Mouse (Mus musculus) thymus, adult 2 months (tissue): ENCODE data around the gene Fv1. TPM values are rescaled to one million over a fixed set of nuclear protein-coding genes. Genes with fewer than 3 reads are reported as not detected.

Source experiments
- DNase-seq: peaks from one replicate; pipeline ENCODE4 v3.0.0; 2021
- H3K27ac ChIP-seq: fragments of 200-500 bp; 2 replicates; pipeline ENCODE4 v1.5.1; 2012; ENCODE audit warnings: low read length, control low read depth; ENCODE audit not compliant: control insufficient read depth, insufficient read depth
- H3K27me3 ChIP-seq: fragments of 200-500 bp; 2 replicates; pipeline ENCODE4 v1.6.1; 2012; ENCODE audit warnings: mild to moderate bottlenecking, low read length, moderate library complexity, mixed read lengths; ENCODE audit not compliant: control insufficient read depth, insufficient read depth
- H3K36me3 ChIP-seq: fragments of 200-500 bp; 2 replicates; pipeline ENCODE4 v1.6.1; 2012; ENCODE audit warnings: mild to moderate bottlenecking, low read length, moderate library complexity; ENCODE audit not compliant: control insufficient read depth, insufficient read depth
- H3K4me1 ChIP-seq: fragments of 200-500 bp; replicated peaks from 2 replicates; pipeline ENCODE4 v1.6.1; 2012; ENCODE audit warnings: low read length; ENCODE audit not compliant: control insufficient read depth, insufficient read depth
- H3K4me3 ChIP-seq: fragments of 200-500 bp; 2 replicates; pipeline ENCODE4 v1.5.1; 2012; ENCODE audit warnings: mild to moderate bottlenecking, low read length, control low read depth, moderate library complexity; ENCODE audit not compliant: control insufficient read depth, insufficient read depth
- CTCF ChIP-seq: fragments of 200-500 bp; IDR thresholded peaks from 2 replicates; pipeline ENCODE4 v1.5.1; 2012; ENCODE audit warnings: mild to moderate bottlenecking, control low read depth, low read length, moderate library complexity, borderline replicate concordance; ENCODE audit not compliant: control insufficient read depth, poor library complexity, insufficient read depth; ENCODE audit errors: extremely low read depth
- POLR2A ChIP-seq: fragments of 200-500 bp; IDR thresholded peaks from 2 replicates; pipeline ENCODE4 v1.6.1; 2012; ENCODE audit warnings: mild to moderate bottlenecking, low read length, control low read depth, moderate library complexity; ENCODE audit not compliant: control insufficient read depth, poor library complexity, insufficient read depth; ENCODE audit errors: extremely low read depth
- WGBS: fragments of 180-500 bp; shearing (Covaris S2); methylation state at CpG from one replicate; pipeline ENCODE4 v1.1.7; 2018; 5-methylcytosine and 5-hydroxymethylcytosine counted together
- polyA plus RNA-seq: library from polyadenylated mRNA; depleted of rRNA; stranded (reverse); fragments of >200 nt; gene quantifications from 2 replicates; pipeline ENCODE4 v1.2.3, GENCODE M21; 2012

Gene Fv1
- polyA plus RNA-seq, 1 experiment: 3.0 TPM

DNA sequence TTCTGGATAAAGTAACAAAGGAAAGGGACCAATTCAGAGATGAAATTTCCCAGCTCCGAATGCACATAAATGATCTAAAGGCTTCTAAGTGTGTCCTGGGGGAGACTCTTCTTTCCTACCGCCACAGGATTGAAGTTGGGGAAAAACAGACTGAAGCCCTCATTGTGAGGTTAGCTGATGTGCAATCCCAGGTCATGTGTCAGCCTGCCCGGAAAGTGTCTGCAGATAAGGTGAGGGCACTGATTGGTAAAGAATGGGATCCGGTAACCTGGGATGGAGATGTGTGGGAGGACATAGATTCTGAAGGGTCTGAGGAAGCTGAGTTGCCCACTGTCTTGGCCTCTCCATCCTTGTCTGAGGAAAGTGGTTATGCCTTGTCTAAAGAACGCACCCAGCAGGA is 459 bp downstream of the Fv1 start:
- DNase-seq: no peak
- H3K27ac ChIP-seq: no peak overlapping the region
- H3K36me3 ChIP-seq: peaks cover 18% of the 10 kb centered on the region
- no peak for TF ChIP-seq POLR2A
- TF ChIP-seq CTCF: no peak
- H3K4me1 ChIP-seq: peaks cover 10% of the 10 kb centered on the region
- peak overlapping the region; percentile 81 for H3K4me3 ChIP-seq
- 20% methylated on average over 5 of the region's 5 CpGs for WGBS
- H3K27me3 ChIP-seq: no peaks in the 10 kb centered on the region

DNA sequence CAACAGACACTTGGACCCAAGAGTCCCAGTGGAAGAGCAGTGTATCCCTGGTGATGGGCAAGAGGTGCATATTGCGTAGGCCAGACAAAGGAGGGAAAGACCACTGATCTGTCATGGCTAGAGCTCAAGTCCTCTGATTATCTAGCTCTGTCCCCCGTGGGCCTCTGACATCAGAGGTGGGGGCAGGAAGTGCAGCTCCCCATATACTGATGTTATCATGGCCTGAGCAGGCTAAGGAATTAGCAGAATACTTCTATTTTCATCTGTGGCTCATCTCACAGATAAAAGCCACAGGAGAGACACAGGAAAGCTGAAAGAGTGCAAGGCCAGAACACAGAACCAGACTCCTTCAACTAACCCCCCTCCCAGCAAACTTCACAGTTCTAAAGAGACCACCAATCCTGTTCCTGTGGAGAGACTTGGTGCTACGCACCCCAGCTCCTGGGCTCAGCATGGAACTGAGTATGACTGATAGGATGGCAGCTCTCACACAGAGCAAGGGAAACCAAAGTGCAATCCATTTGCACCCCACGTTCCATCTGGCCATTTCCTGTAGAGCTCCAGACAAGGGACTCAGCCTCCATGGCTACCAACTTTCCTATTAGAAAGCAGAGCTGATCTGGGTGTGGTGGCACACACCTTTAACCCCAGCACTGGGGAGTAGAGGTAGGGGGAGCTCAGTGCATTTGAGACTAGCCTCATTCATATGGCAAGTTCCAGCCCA is 7.2 kb downstream of the Fv1 start:
- H3K4me3 ChIP-seq: no peak overlapping the region
- H3K27me3 ChIP-seq: no peaks in the 10 kb centered on the region
- WGBS: 60% methylated on average over 4 of the region's 4 CpGs
- TF ChIP-seq POLR2A (no peak), CTCF (no peak)
- no peak for DNase-seq
- H3K4me1 ChIP-seq: no peaks in the 10 kb centered on the region; the same call in 1 of the 2 replicates
- peaks cover 47% of the 10 kb centered on the region for H3K36me3 ChIP-seq
- H3K27ac ChIP-seq: no peak overlapping the region

DNA sequence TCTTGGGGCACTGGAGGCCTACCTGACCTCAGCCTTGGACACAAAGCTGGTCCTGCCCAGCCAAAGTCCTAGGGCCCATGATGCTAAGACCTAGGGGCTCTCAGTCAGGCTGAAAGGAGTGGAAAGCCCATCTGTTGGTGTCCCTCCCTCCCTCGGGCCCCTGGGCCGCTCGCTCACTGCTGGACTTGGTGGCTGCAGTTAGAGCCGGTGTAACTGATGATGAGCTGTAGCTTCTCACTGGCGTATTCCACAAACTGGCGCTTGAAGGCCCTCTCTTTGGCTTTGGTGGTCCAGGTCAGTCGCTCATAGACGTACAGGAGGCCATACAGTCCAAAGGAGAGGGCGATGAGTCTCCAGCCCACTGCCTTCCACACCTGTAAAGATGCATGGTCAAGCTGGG is 9.8 kb downstream of the Fv1 start:
- Histone ChIP-seq H3K4me1 (no peaks in the 10 kb centered on the region; the same call in 1 of the 2 replicates), H3K4me3 (no peak overlapping the region), H3K27me3 (no peaks in the 10 kb centered on the region), H3K36me3 (peaks cover 55% of the 10 kb centered on the region), H3K27ac (no peak overlapping the region)
- 95% methylated on average over 9 of the region's 9 CpGs for WGBS
- TF ChIP-seq POLR2A: no peak
- no peak for TF ChIP-seq CTCF
- DNase-seq: no peak

DNA sequence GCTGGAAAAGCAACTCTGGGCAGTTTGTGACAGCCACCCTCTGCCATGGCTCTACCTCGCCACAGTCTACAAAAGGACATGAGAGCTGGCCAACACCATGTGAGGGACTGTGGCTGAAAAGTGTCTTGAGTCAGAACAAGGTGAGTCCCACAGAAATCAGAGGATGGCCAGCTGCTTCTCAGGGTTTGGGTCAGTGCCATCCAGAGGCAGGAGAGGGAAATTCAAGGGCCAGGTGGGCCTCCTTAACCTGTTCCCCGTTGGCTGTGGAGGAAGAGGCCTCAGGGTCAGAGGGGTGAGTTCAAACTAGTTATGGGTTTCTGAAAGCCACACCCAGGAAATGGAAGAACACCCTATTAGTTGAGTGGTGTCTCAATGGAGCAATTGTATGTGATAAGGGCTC is 10.7 kb downstream of the Fv1 start:
- 63% methylated on average over 2 of the region's 2 CpGs for WGBS
- H3K36me3 ChIP-seq: peaks cover 52% of the 10 kb centered on the region

DNA sequence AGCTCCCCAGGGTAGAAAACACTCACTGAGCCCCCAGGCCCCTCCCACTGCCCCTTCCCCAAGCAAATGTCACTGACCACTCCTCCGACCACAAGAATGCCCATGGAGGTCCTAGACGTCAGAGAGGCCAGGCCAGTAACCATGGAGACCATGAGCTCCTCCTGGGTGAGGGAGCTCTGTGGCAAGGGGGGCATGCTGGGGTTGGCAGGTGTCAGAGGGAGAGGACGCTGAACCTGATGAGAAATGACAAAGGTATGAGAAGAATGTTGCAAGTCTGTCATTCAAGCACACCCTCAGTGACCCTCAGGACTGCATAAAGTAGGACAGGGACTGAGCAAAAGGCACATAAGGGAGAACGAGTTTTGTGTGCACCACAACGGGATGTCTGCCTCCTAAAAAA is 11.1 kb downstream of the Fv1 start:
- WGBS: 83% methylated on average over 5 of the region's 5 CpGs
- H3K27ac ChIP-seq: no peak overlapping the region
- H3K4me1 ChIP-seq: no peaks in the 10 kb centered on the region; the same call in 1 of the 2 replicates
- H3K36me3 ChIP-seq: peaks cover 48% of the 10 kb centered on the region
- no peaks in the 10 kb centered on the region for H3K27me3 ChIP-seq
- no peak overlapping the region for H3K4me3 ChIP-seq
- TF ChIP-seq POLR2A: no peak
- no peak for TF ChIP-seq CTCF
- no peak for DNase-seq

More for the DNA sequence above, 10.7 kb downstream of the Fv1 start:
- no peak for TF ChIP-seq POLR2A
- no peak for TF ChIP-seq CTCF
- H3K27me3 ChIP-seq: no peaks in the 10 kb centered on the region
- no peak overlapping the region for H3K27ac ChIP-seq
- H3K4me1 ChIP-seq: no peaks in the 10 kb centered on the region; the same call in 1 of the 2 replicates
- H3K4me3 ChIP-seq: no peak overlapping the region
- DNase-seq: no peak

DNA sequence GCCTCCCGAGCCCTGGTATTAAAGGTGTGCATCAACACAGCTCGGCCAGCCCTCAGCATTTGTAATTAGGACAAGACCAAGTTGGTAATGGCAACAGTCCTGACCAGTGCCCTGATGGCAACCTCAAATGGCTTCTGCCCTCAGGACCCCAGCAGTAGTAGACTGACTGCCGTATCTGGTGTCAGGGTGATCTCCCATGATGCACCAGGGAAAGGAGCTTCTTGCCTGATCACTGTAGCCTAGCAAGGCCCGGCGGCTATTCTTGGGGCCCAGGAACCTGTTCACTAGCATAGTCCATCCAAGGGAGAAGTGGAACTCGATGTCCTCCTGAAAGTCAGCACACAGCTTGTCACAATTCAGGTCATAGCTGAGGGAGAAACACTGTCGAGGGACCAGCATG is 13.0 kb downstream of the Fv1 start:
- H3K4me3 ChIP-seq: no peak overlapping the region
- H3K36me3 ChIP-seq: peaks cover 46% of the 10 kb centered on the region

DNA sequence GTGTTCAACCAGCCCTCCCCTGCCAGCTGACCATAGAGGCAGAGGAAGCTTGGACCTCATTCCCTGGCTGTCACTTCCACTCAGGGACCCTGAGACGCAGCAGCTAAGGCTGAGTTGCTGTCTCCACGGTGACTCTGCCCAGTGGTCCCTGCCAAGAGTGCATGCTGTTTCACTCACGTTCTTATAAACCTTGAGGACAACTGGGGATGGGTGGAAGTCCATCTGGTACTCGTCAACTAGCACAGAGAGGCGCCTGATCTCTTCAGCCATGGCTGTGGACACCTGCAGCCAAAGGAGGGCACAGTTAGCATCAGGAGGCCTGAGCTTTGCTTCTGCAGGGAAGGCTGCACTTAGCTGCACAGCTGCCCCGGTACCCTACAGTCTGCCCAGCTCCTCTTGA is 14.3 kb downstream of the Fv1 start:
- WGBS: 97% methylated on average over 6 of the region's 6 CpGs
- Histone ChIP-seq H3K4me3 (no peak overlapping the region), H3K36me3 (peaks cover 45% of the 10 kb centered on the region), H3K27me3 (no peaks in the 10 kb centered on the region), H3K27ac (no peak overlapping the region), H3K4me1 (no peaks in the 10 kb centered on the region)
- DNase-seq: no peak
- no peak for TF ChIP-seq POLR2A
- no peak for TF ChIP-seq CTCF

More for the DNA sequence above, 13.0 kb downstream of the Fv1 start:
- no peak overlapping the region for H3K27ac ChIP-seq
- DNase-seq: no peak
- no peaks in the 10 kb centered on the region for H3K27me3 ChIP-seq
- WGBS: 94% methylated on average over 7 of the region's 7 CpGs
- TF ChIP-seq POLR2A: no peak
- no peak for TF ChIP-seq CTCF
- H3K4me1 ChIP-seq: no peaks in the 10 kb centered on the region
